Mouse (Mus musculus): ENCODE data around the gene Slc16a1.

The Slc16a1 gene

GRCm38 (mm10) chr3:104638403-104638779, at the start of gene Slc16a1:
Slc16a1 (plus strand) TSS chr3:104638668.
- peak; percentile 87 for DNase-seq (ENCODE audit: low spot score)

- DNase-seq (ENCODE audit: low spot score), result no peak
Observed at GRCm38 (mm10) chr3:104596451-104597134, 41.9 kb upstream of the Slc16a1 start.

GRCm38 (mm10) chr3:104597135-104597764, 41.2 kb upstream of the Slc16a1 start:
- DNase-seq (ENCODE audit: low spot score), result no peak

- DNase-seq (ENCODE audit: low spot score), result no peak
Observed at GRCm38 (mm10) chr3:104599296-104600150, 38.9 kb upstream of the Slc16a1 start.

GRCm38 (mm10) chr3:104600691-104601090, 37.8 kb upstream of the Slc16a1 start:
- DNase-seq (ENCODE audit: low spot score), result no peak

- no peak for DNase-seq (ENCODE audit: low spot score)
Observed at GRCm38 (mm10) chr3:104601680-104602079, 36.8 kb upstream of the Slc16a1 start.

GRCm38 (mm10) chr3:104609690-104610380, 28.6 kb upstream of the Slc16a1 start:
- no peak for DNase-seq (ENCODE audit: low spot score)

- DNase-seq (ENCODE audit: low spot score), result no peak
Observed at GRCm38 (mm10) chr3:104610453-104611230, 27.8 kb upstream of the Slc16a1 start.

- no peak for DNase-seq (ENCODE audit: low spot score)
Observed at GRCm38 (mm10) chr3:104611951-104612350, 26.5 kb upstream of the Slc16a1 start.

- DNase-seq (ENCODE audit: low spot score), result no peak
Observed at GRCm38 (mm10) chr3:104613102-104613501, 25.4 kb upstream of the Slc16a1 start.

- no peak for DNase-seq (ENCODE audit: low spot score)
Observed at GRCm38 (mm10) chr3:104614081-104614480, 24.4 kb upstream of the Slc16a1 start.

- no peak for DNase-seq (ENCODE audit: low spot score)
Observed at GRCm38 (mm10) chr3:104615216-104615615, 23.3 kb upstream of the Slc16a1 start.

- DNase-seq (ENCODE audit: low spot score), result peak; percentile 86
Observed at GRCm38 (mm10) chr3:104616155-104616554, 22.3 kb upstream of the Slc16a1 start.

GRCm38 (mm10) chr3:104621841-104622240, 16.6 kb upstream of the Slc16a1 start:
- DNase-seq (ENCODE audit: low spot score), result no peak

GRCm38 (mm10) chr3:104629810-104630209, 8.7 kb upstream of the Slc16a1 start:
- no peak for DNase-seq (ENCODE audit: low spot score)

- DNase-seq (ENCODE audit: low spot score), result peak; percentile 58
Observed at GRCm38 (mm10) chr3:104630941-104631340, 7.5 kb upstream of the Slc16a1 start.

- no peak for DNase-seq (ENCODE audit: low spot score)
Observed at GRCm38 (mm10) chr3:104632560-104633162, 5.8 kb upstream of the Slc16a1 start.

GRCm38 (mm10) chr3:104636491-104636890, 2.0 kb upstream of the Slc16a1 start:
- DNase-seq (ENCODE audit: low spot score), result no peak

GRCm38 (mm10) chr3:104637427-104638402, 753 bp upstream of the Slc16a1 start:
- peak; percentile 26 for DNase-seq (ENCODE audit: low spot score)

Measured in T-cell, adult 2 months (primary cell).